In the genomic region with DNA sequence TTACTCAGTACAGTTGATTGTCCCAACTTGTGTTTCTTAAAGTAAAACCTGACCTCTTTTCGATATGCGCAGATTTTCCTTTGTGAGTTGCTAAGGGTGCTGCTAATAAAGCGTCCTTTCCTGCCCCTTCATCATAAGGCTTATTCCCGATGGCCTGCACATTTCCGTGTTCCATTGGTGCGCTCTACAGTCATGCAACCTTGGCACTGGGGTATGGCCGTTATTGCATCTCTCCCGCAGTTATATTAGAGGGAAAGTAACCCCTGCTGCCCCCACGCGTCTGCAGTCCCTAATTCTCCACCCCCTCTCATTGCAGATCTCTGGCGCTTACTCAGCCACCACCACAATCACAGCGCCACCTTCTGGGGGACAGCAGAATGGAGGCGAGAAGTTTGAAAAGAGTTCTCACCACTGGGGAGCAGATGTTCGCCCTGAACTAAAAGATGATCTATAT, we compare ENCODE assay signal across 8 mouse cellular contexts. TPM values are rescaled to one million over a fixed set of nuclear protein-coding genes. Genes with fewer than 3 reads are reported as not detected.
A peak's percentile ranks its signal among the peaks of the same experiment; 100 is the strongest.
DNase-seq lines count a peak whose midpoint lies in the region; ATAC-seq and TF ChIP-seq lines count a peak whose summit lies in the region.

No protein-coding gene starts in this region.

- H3K4me2 ChIP-seq in forebrain, embryonic 15.5 days (replicated peaks), result peak overlapping the region; percentile 96
- peak overlapping the region; percentile 99 for H3K4me2 ChIP-seq in neural tube, embryonic 15.5 days

- TF ChIP-seq CTCF in lung, adult 2 months (IDR thresholded peaks at IDR 0.05; ENCODE audit: insufficient read depth, low read length), result peak; percentile 89

- peaks cover 58% of the 10 kb centered on the region for H3K4me1 ChIP-seq in forebrain, embryonic 15.5 days
- peaks cover 9% of the 10 kb centered on the region for H3K4me1 ChIP-seq in lung, adult 2 months (ENCODE audit: control insufficient read depth, insufficient read depth, low read length)
- peaks cover 68% of the 10 kb centered on the region for H3K4me1 ChIP-seq in neural tube, embryonic 15.5 days

- peaks cover 22% of the 10 kb centered on the region for H3K36me3 ChIP-seq in forebrain, embryonic 15.5 days
- peaks cover 30% of the 10 kb centered on the region for H3K36me3 ChIP-seq in neural tube, embryonic 15.5 days

- H3K27ac ChIP-seq in forebrain, embryonic 15.5 days (replicated peaks), result peak overlapping the region; percentile 99
- peak overlapping the region; percentile 99 for H3K27ac ChIP-seq in neural tube, embryonic 15.5 days (replicated peaks)

- WGBS in forebrain, embryonic 15.5 days, result under 1% methylated on average over 14 of the region's 14 CpGs
- WGBS in lung, adult 2 months, result under 1% methylated on average over 14 of the region's 14 CpGs
- under 1% methylated on average over 14 of the region's 14 CpGs for WGBS in neural tube, embryonic 15.5 days

- DNase-seq in ES-CJ7 (ENCODE audit: low read depth, low spot score), result peak; percentile 94
- peak; percentile 84 for DNase-seq in cerebellum, adult 11 months
- peak; percentile 65 for DNase-seq in heart, postnatal 25 days (ENCODE audit: low spot score)
- peak; percentile 84 to 91 for DNase-seq in layer of hippocampus, adult 18-20 months (ENCODE audit: low spot score in 2 of 2)
- DNase-seq in lung, adult 2 months, result peak; percentile 89
- DNase-seq in testis, postnatal 10 days (ENCODE audit: low spot score), result peak; percentile 95

- no peaks in the 10 kb centered on the region for H3K9me3 ChIP-seq in forebrain, embryonic 15.5 days
- H3K9me3 ChIP-seq in neural tube, embryonic 15.5 days (replicated peaks), result no peaks in the 10 kb centered on the region

- H3K27me3 ChIP-seq in forebrain, embryonic 15.5 days, result no peaks in the 10 kb centered on the region
- no peaks in the 10 kb centered on the region for H3K27me3 ChIP-seq in neural tube, embryonic 15.5 days (replicated peaks)

- H3K9ac ChIP-seq in forebrain, embryonic 15.5 days (replicated peaks), result peak overlapping the region; percentile 92
- H3K9ac ChIP-seq in neural tube, embryonic 15.5 days (replicated peaks), result peak overlapping the region; percentile 92

- peak; percentile 37; the same call in 1 of the 2 replicates for TF ChIP-seq POLR2A in lung, adult 2 months (IDR thresholded peaks at IDR 0.05; ENCODE audit: borderline replicate concordance, extremely low read depth, low read depth, low read length)

- peak; percentile 58 for ATAC-seq in forebrain, embryonic 15.5 days (replicated peaks)
- ATAC-seq in neural tube, embryonic 15.5 days (ENCODE audit: low FRiP score), result peak; percentile 60

- H3K4me3 ChIP-seq in forebrain, embryonic 15.5 days, result peak overlapping the region; percentile 78
- H3K4me3 ChIP-seq in lung, adult 2 months (replicated peaks; ENCODE audit: extremely low read depth, low read depth, low read length), result peak overlapping the region; percentile 68
- peak overlapping the region; percentile 76 for H3K4me3 ChIP-seq in neural tube, embryonic 15.5 days (replicated peaks)

- intact Hi-C loops in heart, postnatal 25 days (cut with DNase I), result loop anchor here (1.0 to 10.0 kb wide), 3 partner anchors 49 to 130 kb away; no protein-coding TSS in a partner anchor

RNA-seq across cellular contexts. Expression of a gene that starts 1.1 kb away (rescaled TPM):
- polyA plus RNA-seq in forebrain, embryonic 15.5 days (2015; fragmentation: Nextera tagmentation; extraction: Ambion mirVana), result 253 and 267 TPM in 2 replicates
- 10 to 100 TPM; 12.5 to 13.1 TPM for total RNA-seq in heart, postnatal 25 days (2021)
- 100 to 1,000 TPM; 656 to 658 TPM for total RNA-seq in layer of hippocampus, adult 18-20 months (2021)
- polyA plus RNA-seq in lung, adult 2 months (2012; rRNA removed), result 289 and 384 TPM in 2 replicates
- polyA plus RNA-seq in neural tube, embryonic 15.5 days (2015; fragmentation: Nextera tagmentation; extraction: Ambion mirVana), result 256 and 264 TPM in 2 replicates

RNA-seq across cellular contexts. Expression of a gene that starts 38.3 kb away (rescaled TPM):
- 0.15 and 0.23 TPM in 2 replicates for polyA plus RNA-seq in forebrain, embryonic 15.5 days (2015; fragmentation: Nextera tagmentation; extraction: Ambion mirVana)
- 1 to 10 TPM; 6.5 to 9.2 TPM for total RNA-seq in heart, postnatal 25 days (2021)
- 1 to 10 TPM; 2.2 to 2.4 TPM for total RNA-seq in layer of hippocampus, adult 18-20 months (2021)
- 0.46 and 0.97 TPM in 2 replicates for polyA plus RNA-seq in lung, adult 2 months (2012; rRNA removed)
- 0.09 and 0.15 TPM in 2 replicates for polyA plus RNA-seq in neural tube, embryonic 15.5 days (2015; fragmentation: Nextera tagmentation; extraction: Ambion mirVana)

Comparison
In these comparisons a context has a peak if more than half of its experiments do, and no peak if none do; other contexts are left out.
1. Peak in every context shown above with its lines: DNase-seq, ATAC-seq, H3K4me3 ChIP-seq and H3K27ac ChIP-seq.